Mouse (Mus musculus): Measurements from ENCODE around the gene Mbd3. TPM values are rescaled to one million over a fixed set of nuclear protein-coding genes. Genes with fewer than 3 reads are reported as not detected.
A peak's percentile ranks its signal among the peaks of the same experiment; 100 is the strongest.

Gene Mbd3
- total RNA-seq, 2 experiments from 2014 or later, result 121 to 131 TPM

- DNase-seq (ENCODE audit: low spot score in 2 of 2), result no peak
Observed at GRCm38 (mm10) chr10:80429800-80430199, 30.4 kb upstream of the Mbd3 start.

DNA sequence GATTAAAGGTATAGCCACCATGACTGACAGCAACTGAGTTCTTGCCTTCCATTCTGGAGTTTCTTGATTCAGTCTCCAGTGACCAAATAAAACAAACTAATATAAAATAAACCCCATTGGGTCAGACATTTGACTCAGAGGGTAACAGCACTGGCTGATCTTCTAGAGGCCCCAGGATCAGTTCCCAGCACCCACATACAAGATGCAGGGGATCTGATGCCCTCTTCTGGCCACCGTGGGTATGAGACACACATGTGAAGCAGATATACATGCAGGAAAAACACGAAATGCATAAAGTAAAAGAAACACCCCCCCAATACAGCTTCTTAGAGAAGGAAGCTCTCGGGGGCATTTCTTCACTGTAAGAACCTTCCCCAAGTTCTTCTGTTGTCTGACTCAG lies 25.7 kb upstream of the Mbd3 start:
- no peak for DNase-seq (ENCODE audit: low spot score in 2 of 2)

DNA sequence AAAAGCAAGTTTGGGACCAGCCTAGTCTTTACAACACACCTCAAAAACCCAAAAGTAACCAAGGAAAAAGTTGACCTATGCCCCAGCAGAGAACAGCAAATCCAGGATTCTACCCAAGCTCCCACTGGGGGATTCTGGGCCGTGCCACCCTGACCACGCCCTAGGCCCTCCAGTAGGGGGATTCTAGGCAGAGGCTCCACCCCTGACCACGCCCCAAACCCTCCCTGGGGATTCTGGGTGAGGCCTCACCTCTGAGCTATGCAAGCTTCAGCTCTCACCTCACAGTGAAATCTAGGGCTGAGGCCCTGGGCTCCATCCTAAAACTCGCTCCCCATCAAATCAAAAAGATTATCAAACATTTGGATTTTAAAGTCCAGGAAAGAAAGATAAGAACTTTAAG lies 24.2 kb upstream of the Mbd3 start:
- DNase-seq (ENCODE audit: low spot score in 2 of 2), result no peak

DNA sequence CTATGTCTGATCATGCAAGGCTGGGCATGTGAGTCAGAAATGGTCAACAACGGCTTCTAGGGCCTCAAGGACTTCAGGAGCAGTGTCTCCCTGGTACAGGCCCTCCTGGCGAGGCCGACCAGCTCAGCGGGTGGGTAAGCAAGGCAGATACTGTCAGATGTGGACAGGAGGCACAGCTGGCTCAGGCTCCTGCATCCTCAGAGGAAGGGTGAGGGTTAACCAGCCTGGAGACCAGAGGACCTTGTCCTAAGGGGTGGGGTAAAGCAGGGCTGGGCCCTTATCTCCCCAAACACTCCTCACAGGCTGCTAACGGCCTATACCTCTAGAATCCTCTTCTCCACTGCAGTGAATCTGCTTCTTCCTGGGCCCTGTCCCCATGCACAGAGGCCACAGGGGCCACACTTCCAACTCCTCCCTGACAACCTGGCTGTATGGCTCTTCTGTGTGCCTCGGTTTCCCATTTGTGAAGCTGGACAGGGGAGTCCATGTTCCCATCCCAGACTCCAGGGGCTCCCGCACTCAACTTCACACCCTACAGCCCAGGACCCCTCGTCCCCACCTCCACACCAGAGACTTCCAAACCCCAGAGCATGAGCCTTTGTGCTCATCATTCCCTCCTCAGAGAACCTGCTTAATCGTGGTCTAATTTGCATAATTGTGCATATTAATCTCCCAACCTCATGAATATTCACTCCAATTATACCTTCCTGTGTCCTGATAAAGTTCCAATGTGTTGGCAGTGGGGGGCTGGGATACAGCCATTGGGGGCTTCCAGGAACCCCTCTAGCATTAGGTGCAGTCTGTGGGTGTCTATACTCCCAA lies 22.5 kb upstream of the Mbd3 start:
- no peak for DNase-seq (ENCODE audit: low spot score in 2 of 2)

GRCm38 (mm10) chr10:80421208-80421607 lies 21.9 kb upstream of the Mbd3 start:
- DNase-seq (ENCODE audit: low spot score in 2 of 2), result no peak

DNA sequence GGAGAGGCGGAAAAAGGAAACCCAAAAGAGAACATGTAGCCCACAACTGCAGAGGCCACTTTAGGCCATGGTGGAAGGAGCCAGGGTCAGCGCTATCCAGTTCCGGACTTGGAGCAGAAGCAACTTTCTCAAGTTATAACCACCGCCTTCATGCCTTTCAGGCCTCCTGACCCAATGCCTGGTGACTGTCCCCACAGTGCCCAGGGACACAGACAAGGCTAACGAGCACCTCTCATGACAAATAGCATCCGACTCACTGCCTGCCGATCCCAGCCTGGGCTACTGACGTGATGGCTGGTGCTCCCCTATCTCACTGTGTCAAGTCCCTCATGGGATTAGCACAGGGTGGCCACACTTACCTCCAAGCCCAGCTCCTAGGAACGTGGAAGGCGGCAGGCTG lies 21.4 kb upstream of the Mbd3 start:
- no peak for DNase-seq (ENCODE audit: low spot score in 2 of 2)

GRCm38 (mm10) chr10:80419419-80419818 lies 20.1 kb upstream of the Mbd3 start:
- DNase-seq (ENCODE audit: low spot score in 2 of 2), result no peak

DNA sequence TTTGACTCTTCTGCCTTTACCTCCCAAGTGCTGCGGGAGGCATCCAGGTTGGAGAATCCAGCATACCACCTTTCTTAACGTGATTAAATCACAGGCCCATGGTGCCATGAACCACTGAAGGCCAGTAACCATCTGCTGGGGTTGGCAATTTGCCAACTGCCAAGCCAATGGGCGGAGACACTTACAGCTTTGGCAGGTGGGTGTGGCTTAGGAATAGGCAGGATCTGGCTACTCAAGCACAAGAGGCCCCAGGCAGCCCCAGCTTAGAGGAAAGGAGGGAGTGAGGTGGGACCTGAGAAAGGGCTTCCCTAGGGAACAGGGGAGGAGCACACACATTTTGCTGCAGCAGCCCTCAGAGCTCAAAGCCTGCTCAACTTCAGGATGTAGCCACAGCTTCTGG lies 19.0 kb upstream of the Mbd3 start:
- no peak for DNase-seq (ENCODE audit: low spot score in 2 of 2)

GRCm38 (mm10) chr10:80417841-80418240 lies 18.5 kb upstream of the Mbd3 start:
- no peak for DNase-seq (ENCODE audit: low spot score in 2 of 2)

- no peak for DNase-seq (ENCODE audit: low spot score in 2 of 2)
Observed at GRCm38 (mm10) chr10:80417371-80417770, 18.0 kb upstream of the Mbd3 start.

DNA sequence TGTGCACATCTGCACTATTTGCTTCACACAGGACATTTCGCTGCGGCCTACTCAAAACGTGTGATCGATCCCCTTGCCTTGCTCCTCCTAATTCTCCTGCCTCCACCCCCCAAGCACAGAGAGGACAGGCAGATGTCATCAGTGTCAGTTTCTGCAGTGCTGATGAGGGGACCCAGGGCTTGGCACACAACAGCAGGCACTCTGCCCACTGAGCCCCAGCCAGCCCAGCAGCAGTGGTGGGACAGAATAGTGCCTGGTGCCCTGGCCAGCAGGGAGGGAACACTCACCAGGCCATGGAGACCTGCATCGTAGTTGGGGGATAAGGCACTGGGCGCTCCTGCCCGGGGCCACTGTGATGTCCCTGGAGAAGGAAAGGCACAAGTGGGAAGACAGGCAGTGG lies 16.2 kb upstream of the Mbd3 start:
- DNase-seq (ENCODE audit: low spot score in 2 of 2), result no peak

DNA sequence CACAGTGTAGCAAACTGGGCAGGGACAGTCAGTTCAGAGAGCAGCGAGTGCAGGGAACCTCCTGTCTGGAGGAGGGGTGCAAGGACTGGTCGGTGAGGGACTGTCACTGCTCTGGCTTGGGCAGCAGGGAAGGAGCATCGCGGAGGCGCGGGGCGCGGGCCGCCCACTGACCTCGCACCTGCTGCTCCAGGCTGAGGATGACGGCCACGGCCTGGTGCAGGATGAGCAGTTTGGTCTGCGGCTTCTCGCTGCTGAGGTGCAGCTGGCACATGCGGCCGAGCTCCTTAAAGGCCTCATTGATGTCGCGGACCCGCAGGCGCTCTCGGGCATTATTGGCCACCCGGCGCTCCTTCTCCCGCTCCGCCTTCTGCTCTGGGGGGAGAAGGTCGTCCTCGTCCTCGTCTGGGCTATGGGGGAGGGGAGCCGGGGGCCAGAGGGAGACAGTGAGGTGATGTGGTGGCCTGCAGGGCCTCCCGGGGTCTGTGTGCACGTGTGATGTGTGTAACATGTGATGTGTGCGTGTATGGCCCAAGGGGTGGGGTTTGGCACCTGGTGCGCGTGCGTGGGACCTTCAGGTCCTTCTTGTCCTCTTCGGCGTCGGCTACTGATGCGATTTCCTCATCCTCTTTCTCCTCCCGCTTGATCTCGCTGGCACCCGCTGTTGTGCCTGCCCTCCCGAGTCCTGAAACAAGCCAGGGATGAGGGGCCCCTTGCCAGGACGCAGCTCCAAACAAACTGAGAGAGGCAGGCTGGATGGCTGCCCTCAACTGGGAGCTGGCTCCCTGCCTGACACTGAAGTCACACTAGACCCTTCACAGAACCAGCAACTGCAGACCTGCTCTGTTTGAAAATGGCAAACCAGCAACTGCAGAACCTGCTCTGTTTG lies 13.5 kb upstream of the Mbd3 start:
- peak; percentile 85 to 92 for DNase-seq (ENCODE audit: low spot score in 2 of 2)

DNA sequence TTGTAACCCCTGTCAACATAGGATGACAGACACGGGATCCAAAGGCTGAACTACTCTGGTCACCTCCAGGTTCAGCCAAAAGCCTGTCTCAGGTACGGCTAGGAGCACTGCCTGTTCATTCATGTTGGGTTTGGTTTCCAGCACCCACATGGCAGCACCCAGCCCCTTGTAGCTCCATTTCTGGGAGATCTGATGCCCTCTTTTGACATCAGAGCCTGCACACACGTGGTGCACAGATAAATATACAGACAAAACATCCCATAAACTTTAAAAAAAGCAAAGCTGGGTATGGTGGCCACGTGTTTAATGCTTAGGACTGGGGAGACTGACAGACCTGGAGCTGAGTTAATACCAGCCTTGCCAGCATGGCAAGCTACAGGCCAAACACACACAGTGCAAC lies 8.6 kb upstream of the Mbd3 start:
- DNase-seq (ENCODE audit: low spot score in 2 of 2), result no peak

GRCm38 (mm10) chr10:80406684-80407501 lies 7.5 kb upstream of the Mbd3 start, which contains the start of gene Uqcr11:
Gene Uqcr11 (minus strand): TSS chr10:80406830.
- peak; percentile 87 to 95 for DNase-seq (ENCODE audit: low spot score in 2 of 2)

- no peak for DNase-seq (ENCODE audit: low spot score in 2 of 2)
Observed at GRCm38 (mm10) chr10:80405481-80406173, 6.3 kb upstream of the Mbd3 start.

DNA sequence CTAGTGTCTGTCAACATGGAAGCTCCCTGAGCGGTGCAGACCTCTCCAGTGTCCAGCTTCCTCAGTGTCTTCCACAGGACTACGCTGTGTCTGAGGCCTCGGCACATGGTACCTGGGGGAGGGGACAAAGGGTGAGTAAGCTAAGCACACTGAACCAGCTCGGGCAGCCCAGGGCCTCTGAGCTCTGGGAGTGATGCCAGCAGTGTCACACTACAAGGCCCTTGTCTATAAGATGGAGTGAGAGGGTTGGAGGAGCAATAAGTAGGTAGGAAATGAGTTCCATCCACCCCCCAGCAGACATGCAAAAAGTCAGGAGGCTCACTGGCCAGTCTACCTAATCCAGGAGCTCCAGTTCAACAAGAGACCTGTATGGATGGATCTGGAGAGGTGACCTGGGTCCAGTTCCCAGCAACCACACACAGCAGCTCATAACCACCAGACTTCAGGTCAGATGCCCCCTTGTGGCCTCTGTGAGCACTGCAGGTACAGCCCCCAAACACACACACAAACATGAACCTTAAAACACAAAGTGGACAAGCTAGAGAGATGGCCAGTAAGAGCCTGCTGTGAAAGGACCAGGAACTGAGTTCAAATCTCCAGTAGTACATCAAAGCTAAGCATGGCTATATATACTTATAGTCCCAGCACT lies 3.8 kb upstream of the Mbd3 start:
- DNase-seq (ENCODE audit: low spot score in 2 of 2), result no peak

GRCm38 (mm10) chr10:80400704-80401161 lies 1.4 kb upstream of the Mbd3 start:
- no peak for DNase-seq (ENCODE audit: low spot score in 2 of 2)

DNA sequence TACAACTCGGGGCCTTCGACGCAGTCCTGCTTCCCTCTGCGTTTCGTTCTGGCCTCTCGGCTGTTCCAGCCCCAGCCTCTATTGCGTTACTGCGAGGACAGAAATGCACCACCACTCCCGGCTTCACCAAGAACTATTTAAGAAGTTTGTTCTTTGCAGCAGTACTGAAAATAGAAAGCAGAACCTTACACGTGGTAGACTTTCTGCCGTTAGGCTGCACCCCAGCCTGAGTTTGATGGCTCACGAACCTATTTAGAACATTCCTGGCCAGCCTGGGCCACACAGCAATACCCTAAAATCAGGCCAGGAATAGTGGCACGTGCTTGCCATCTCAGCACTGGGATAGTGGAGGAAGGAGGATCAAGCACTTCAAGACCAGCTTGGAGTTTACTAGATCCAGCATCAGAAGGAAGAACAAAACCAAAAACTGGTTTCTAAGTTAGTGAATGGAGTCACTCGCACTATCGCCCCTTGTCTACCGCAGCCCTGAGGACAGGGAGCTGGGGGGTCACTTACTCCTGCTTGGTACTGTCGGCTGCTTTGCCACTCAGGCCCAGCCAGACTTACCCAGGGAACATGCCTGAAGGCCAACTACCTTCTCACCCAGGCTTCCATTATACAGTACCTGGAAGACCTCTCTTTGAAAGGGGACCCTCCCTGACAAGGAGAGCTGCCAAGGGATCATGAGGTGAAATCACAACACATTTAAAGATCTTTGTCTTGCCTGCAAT lies 788 bp upstream of the Mbd3 start:
- DNase-seq (ENCODE audit: low spot score in 2 of 2), result peak in 1 of 2 experiments; percentile 46

- DNase-seq (ENCODE audit: low spot score in 2 of 2), result peak; percentile 98
Observed at GRCm38 (mm10) chr10:80398719-80399190, 595 bp downstream of the Mbd3 start.
